Mouse (Mus musculus): ENCODE results near the gene Cpt2. TPM values are rescaled to one million over a fixed set of nuclear protein-coding genes. Genes with fewer than 3 reads are reported as not detected.
A peak's percentile ranks its signal among the peaks of the same experiment; 100 is the strongest.

Gene Cpt2
- total RNA-seq, 1 experiment = 11.0 TPM

GRCm38 (mm10) chr4:107889731-107890432 is 33.5 kb downstream of the Cpt2 start, which contains the start of gene 0610037L13Rik:
Gene 0610037L13Rik (plus strand): TSS chr4:107889813.
- DNase-seq (ENCODE audit: low read depth, low spot score) = peak; percentile 92
- in situ Hi-C loops (cut with MboI; ENCODE audit: low sequenced_read_pairs in 2 of 2, unreplicated experiment in 2 of 2) = no loop called here
- H3K9ac ChIP-seq (ENCODE audit: insufficient read depth, low read depth, low read length, poor library complexity, severe bottlenecking) = peak within 1 kb of the TSS; percentile 89

DNA sequence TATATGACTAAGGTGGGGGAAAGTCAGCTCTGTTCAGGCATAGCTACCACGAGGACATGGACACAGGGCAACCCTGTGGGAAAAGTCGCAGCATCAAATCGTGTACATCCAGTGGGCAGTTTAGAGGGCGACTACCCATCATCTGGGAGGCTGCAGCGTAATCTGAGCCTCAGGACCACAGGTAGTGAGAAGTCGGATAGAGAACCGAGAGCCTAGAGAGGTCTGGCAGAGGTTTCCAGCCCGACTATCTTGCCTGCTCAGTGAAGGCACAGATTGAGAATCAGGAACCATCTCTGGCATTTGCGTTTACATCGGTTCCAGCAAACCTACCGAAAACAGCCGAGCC is 34.1 kb downstream of the Cpt2 start:
- Histone ChIP-seq H3K4me1 (ENCODE audit: control insufficient read depth in 2 of 2, insufficient read depth in 2 of 2, low read length in 2 of 2, poor library complexity in 1 of 2) (peaks cover 0 to 3% of the 10 kb centered on the region in 2 experiments; a peak in 2 of 4 replicates), H3K4me3 (ENCODE audit: insufficient read depth in 1 of 2, low read depth in 1 of 2, low read length in 2 of 2, poor library complexity in 1 of 2, severe bottlenecking in 1 of 2) (peak overlapping the region; percentile 77 to 84), H3K9ac (ENCODE audit: insufficient read depth, low read depth, low read length, poor library complexity, severe bottlenecking) (peak overlapping the region; percentile 89), H3K36me3 (ENCODE audit: control insufficient read depth, insufficient read depth, low read length, poor library complexity, severe bottlenecking) (peaks cover 26% of the 10 kb centered on the region), H3K9me3 (ENCODE audit: control insufficient read depth, insufficient read depth, low read depth, low read length) (no peaks in the 10 kb centered on the region), H3K27ac (ENCODE audit: insufficient read depth, low read depth, low read length, poor library complexity, severe bottlenecking) (peak overlapping the region; percentile 16; the same call in 1 of the 2 replicates)
- no peak for TF ChIP-seq ZNF384 (IDR thresholded peaks at IDR 0.05; ENCODE audit: low read depth, low read length)
- TF ChIP-seq ZC3H11A (IDR thresholded peaks at IDR 0.05; ENCODE audit: borderline replicate concordance, low read depth, low read length) = no peak
- no peak for TF ChIP-seq MAFK (IDR thresholded peaks at IDR 0.05; ENCODE audit: insufficient read depth, low read depth, low read length)
- TF ChIP-seq HCFC1 (IDR thresholded peaks at IDR 0.05; ENCODE audit: borderline replicate concordance, insufficient read depth, low read length) = no peak
- no peak for TF ChIP-seq CHD2 (IDR thresholded peaks at IDR 0.05; ENCODE audit: low read depth, low read length)
- no peak for DNase-seq (ENCODE audit: low read depth, low spot score)
- in situ Hi-C loops (cut with MboI; ENCODE audit: low sequenced_read_pairs in 2 of 2, unreplicated experiment in 2 of 2) = no loop called here

More at GRCm38 (mm10) chr4:107889731-107890432, 33.5 kb downstream of the Cpt2 start, which contains the start of gene 0610037L13Rik:
- H3K36me3 ChIP-seq (ENCODE audit: control insufficient read depth, insufficient read depth, low read length, poor library complexity, severe bottlenecking) = peaks cover 24% of the 10 kb centered on the region
- peak within 1 kb of the TSS; percentile 77 to 84 for H3K4me3 ChIP-seq (ENCODE audit: insufficient read depth in 1 of 2, low read depth in 1 of 2, low read length in 2 of 2, poor library complexity in 1 of 2, severe bottlenecking in 1 of 2)
- H3K4me1 ChIP-seq (ENCODE audit: control insufficient read depth in 2 of 2, insufficient read depth in 2 of 2, low read length in 2 of 2, poor library complexity in 1 of 2) = peaks cover 0 to 3% of the 10 kb centered on the region in 2 experiments; a peak in 2 of 4 replicates
- H3K27ac ChIP-seq (ENCODE audit: insufficient read depth, low read depth, low read length, poor library complexity, severe bottlenecking) = peak within 1 kb of the TSS; percentile 88
- H3K9me3 ChIP-seq (ENCODE audit: control insufficient read depth, insufficient read depth, low read depth, low read length) = no peaks in the 10 kb centered on the region
- TF ChIP-seq ZC3H11A (IDR thresholded peaks at IDR 0.05; ENCODE audit: borderline replicate concordance, low read depth, low read length) (no peak), HCFC1 (IDR thresholded peaks at IDR 0.05; ENCODE audit: borderline replicate concordance, insufficient read depth, low read length) (peak; percentile 48; the same call in 1 of the 2 replicates), CHD2 (IDR thresholded peaks at IDR 0.05; ENCODE audit: low read depth, low read length) (no peak), ZNF384 (IDR thresholded peaks at IDR 0.05; ENCODE audit: low read depth, low read length) (no peak)

- in situ Hi-C loops (cut with MboI; ENCODE audit: low sequenced_read_pairs in 2 of 2, unreplicated experiment in 2 of 2) = no loop called here
- H3K4me3 ChIP-seq (ENCODE audit: insufficient read depth in 1 of 2, low read depth in 1 of 2, low read length in 2 of 2, poor library complexity in 1 of 2, severe bottlenecking in 1 of 2) = no peak overlapping the region
- peaks cover 0 to 3% of the 10 kb centered on the region in 2 experiments; a peak in 2 of 4 replicates for H3K4me1 ChIP-seq (ENCODE audit: control insufficient read depth in 2 of 2, insufficient read depth in 2 of 2, low read length in 2 of 2, poor library complexity in 1 of 2)
- H3K9me3 ChIP-seq (ENCODE audit: control insufficient read depth, insufficient read depth, low read depth, low read length) = no peaks in the 10 kb centered on the region
- TF ChIP-seq MAFK (IDR thresholded peaks at IDR 0.05; ENCODE audit: insufficient read depth, low read depth, low read length) (no peak), ZC3H11A (IDR thresholded peaks at IDR 0.05; ENCODE audit: borderline replicate concordance, low read depth, low read length) (no peak), HCFC1 (IDR thresholded peaks at IDR 0.05; ENCODE audit: borderline replicate concordance, insufficient read depth, low read length) (no peak), CHD2 (IDR thresholded peaks at IDR 0.05; ENCODE audit: low read depth, low read length) (no peak), ZNF384 (IDR thresholded peaks at IDR 0.05; ENCODE audit: low read depth, low read length) (no peak)
- no peak overlapping the region for H3K27ac ChIP-seq (ENCODE audit: insufficient read depth, low read depth, low read length, poor library complexity, severe bottlenecking)
- DNase-seq (ENCODE audit: low read depth, low spot score) = peak; percentile 42
- H3K36me3 ChIP-seq (ENCODE audit: control insufficient read depth, insufficient read depth, low read length, poor library complexity, severe bottlenecking) = peaks cover 24% of the 10 kb centered on the region
- H3K9ac ChIP-seq (ENCODE audit: insufficient read depth, low read depth, low read length, poor library complexity, severe bottlenecking) = no peak overlapping the region
Observed at GRCm38 (mm10) chr4:107886371-107886770, 37.0 kb downstream of the Cpt2 start.

DNA sequence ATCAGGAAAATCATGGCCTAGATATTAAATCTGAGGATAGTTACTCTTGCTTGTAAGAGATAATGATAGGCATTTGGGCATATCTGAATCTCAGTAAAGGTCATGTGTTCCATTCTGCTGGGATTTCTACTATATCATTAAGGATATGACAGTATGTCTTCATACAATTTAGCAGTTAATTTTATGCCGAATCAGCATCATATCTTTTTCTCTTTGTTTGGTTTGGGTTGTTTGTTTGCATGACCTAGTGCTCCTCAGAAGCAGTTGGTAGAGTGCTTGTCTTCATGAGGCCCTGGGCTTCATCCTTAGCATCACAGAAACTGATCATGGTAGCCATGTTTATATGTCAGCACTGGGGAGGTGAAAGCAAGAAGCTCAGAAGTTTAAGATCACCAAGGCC is 41.8 kb downstream of the Cpt2 start:
- H3K27ac ChIP-seq (ENCODE audit: insufficient read depth, low read depth, low read length, poor library complexity, severe bottlenecking) = no peak overlapping the region
- no peak for DNase-seq (ENCODE audit: low read depth, low spot score)
- in situ Hi-C loops (cut with MboI; ENCODE audit: low sequenced_read_pairs in 2 of 2, unreplicated experiment in 2 of 2) = no loop called here
- H3K9ac ChIP-seq (ENCODE audit: insufficient read depth, low read depth, low read length, poor library complexity, severe bottlenecking) = no peak overlapping the region
- peaks cover 20% of the 10 kb centered on the region for H3K36me3 ChIP-seq (ENCODE audit: control insufficient read depth, insufficient read depth, low read length, poor library complexity, severe bottlenecking)
- TF ChIP-seq MAFK (IDR thresholded peaks at IDR 0.05; ENCODE audit: insufficient read depth, low read depth, low read length) (peak; percentile 63; the same call in 1 of the 2 replicates), ZNF384 (IDR thresholded peaks at IDR 0.05; ENCODE audit: low read depth, low read length) (no peak)
- peaks cover 0 to 3% of the 10 kb centered on the region in 2 experiments; a peak in 1 of 4 replicates for H3K4me1 ChIP-seq (ENCODE audit: control insufficient read depth in 2 of 2, insufficient read depth in 2 of 2, low read length in 2 of 2, poor library complexity in 1 of 2)
- H3K9me3 ChIP-seq (ENCODE audit: control insufficient read depth, insufficient read depth, low read depth, low read length) = no peaks in the 10 kb centered on the region
- no peak overlapping the region for H3K4me3 ChIP-seq (ENCODE audit: insufficient read depth in 1 of 2, low read depth in 1 of 2, low read length in 2 of 2, poor library complexity in 1 of 2, severe bottlenecking in 1 of 2)
